7 mouse cellular contexts compared by ENCODE assay signal in the genomic region with DNA sequence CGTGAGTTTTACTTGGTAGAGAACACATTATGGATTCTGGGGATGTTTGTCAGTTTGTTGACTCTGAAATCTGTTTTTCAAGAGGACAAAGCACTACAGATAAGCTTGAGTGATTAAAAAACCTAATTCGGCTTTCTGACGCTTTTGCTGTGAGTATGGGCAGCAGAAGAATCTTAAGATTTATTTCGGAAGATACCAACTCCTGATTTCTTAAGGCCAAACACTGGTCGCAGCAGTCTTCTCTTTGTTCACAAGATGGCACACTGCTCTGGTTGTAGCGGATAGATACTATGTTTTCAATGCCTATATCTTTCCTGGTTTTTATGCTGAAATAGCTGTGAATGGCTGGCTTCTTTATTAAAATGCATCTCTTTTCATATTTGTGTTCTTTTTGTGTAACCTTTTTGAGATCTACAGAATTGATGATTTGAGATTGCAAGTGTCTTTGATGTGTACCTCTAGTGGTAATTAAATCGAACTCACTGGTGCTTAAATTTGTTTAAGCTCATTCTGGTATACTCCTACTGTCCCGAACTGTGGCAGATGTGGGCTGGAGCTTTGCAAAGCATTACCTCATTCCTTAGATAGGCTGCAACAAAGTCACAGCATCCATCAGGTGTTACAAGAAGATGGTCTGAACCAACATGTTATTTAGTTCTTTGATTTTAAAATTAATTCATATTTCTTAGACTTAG. TPM values are rescaled to one million over a fixed set of nuclear protein-coding genes. Genes with fewer than 3 reads are reported as not detected.
DNase-seq lines count a peak whose midpoint lies in the region; ATAC-seq lines count a peak whose summit lies in the region.

No protein-coding gene starts in this region.

- H3K79me2 ChIP-seq in macrophage (ENCODE audit: inconsistent target) = peaks cover 39% of the 10 kb centered on the region; the same call in 1 of the 2 replicates

- no peaks in the 10 kb centered on the region for H3K27me3 ChIP-seq in lung, embryonic 16.5 days (ENCODE audit: control insufficient read depth, insufficient read depth, low read depth, low read length)

- no peak for ATAC-seq in lung, embryonic 16.5 days (ENCODE audit: low read depth)

- H3K4me1 ChIP-seq in lung, embryonic 16.5 days (replicated peaks; ENCODE audit: control insufficient read depth, insufficient read depth, low read length) = peaks cover 2% of the 10 kb centered on the region; the same call in 1 of the 2 replicates

- peak overlapping the region; percentile 7; the same call in 1 of the 2 replicates for H3K27ac ChIP-seq in lung, embryonic 16.5 days (ENCODE audit: low read length)
- no peak overlapping the region for H3K27ac ChIP-seq in macrophage

- peak overlapping the region; percentile 59 for H3K4me2 ChIP-seq in lung, embryonic 16.5 days (ENCODE audit: low read depth, low read length)

- H3K9ac ChIP-seq in lung, embryonic 16.5 days (ENCODE audit: low read length) = peak overlapping the region; percentile 86

- DNase-seq in lung, postnatal 25 days (ENCODE audit: low spot score) = no peak
- peak; percentile 27 for DNase-seq in c-Kit-negative CD71-positive TER-119-positive erythroid progenitor cells, embryonic 14.5 days (ENCODE audit: low read depth, low spot score)
- DNase-seq in forelimb bud, embryonic 11.5 days (ENCODE audit: low read depth, low spot score) = peak; percentile 35
- no peak for DNase-seq in ovary, postnatal 36 days (ENCODE audit: low spot score)
- no peak for DNase-seq in spleen, postnatal 14 days (ENCODE audit: low spot score in 2 of 2)

- 3% methylated on average over 8 of the region's 8 CpGs for WGBS in lung, embryonic 16.5 days
- 39% methylated on average over 8 of the region's 8 CpGs for WGBS in macrophage (ENCODE audit: missing documents)

- no peaks in the 10 kb centered on the region for H3K36me3 ChIP-seq in lung, embryonic 16.5 days (ENCODE audit: control insufficient read depth, insufficient read depth, low read length)
- no peaks in the 10 kb centered on the region for H3K36me3 ChIP-seq in macrophage (ENCODE audit: inconsistent target)

- no peaks in the 10 kb centered on the region for H3K9me3 ChIP-seq in lung, embryonic 16.5 days (ENCODE audit: control insufficient read depth, low read length)

- peak overlapping the region; percentile 83 for H3K4me3 ChIP-seq in lung, embryonic 16.5 days (ENCODE audit: low read length)
- peak overlapping the region; percentile 46 for H3K4me3 ChIP-seq in macrophage (ENCODE audit: inconsistent target)

RNA-seq across cellular contexts. Expression of gene Klhl7, which starts 1.2 kb away (rescaled TPM):
- 46.3 and 47.4 TPM in 2 replicates for polyA plus RNA-seq in lung, embryonic 16.5 days (2015; fragmentation: Nextera tagmentation; extraction: Ambion mirVana)
- total RNA-seq in macrophage (2018; cell fraction: chromatin; rRNA removed) = 10 to 100 TPM in 20 of 26 experiments, 1 to 10 TPM in 6; 4.6 to 31.4 (median 18.0) TPM
- 10 to 100 TPM in 22 of 26 experiments, 1 to 10 TPM in 4; 7.2 to 20.8 (median 12.6) TPM for total RNA-seq in macrophage (2018; cell fraction: cytosol; rRNA removed)
- 10 to 100 TPM in 22 of 26 experiments, 1 to 10 TPM in 4; 6.8 to 31.8 (median 14.6) TPM for total RNA-seq in macrophage (2018; cell fraction: nucleus; rRNA removed)
- 17.4 to 22.2 TPM (median 17.4 TPM) in 3 replicates for polyA plus RNA-seq in macrophage (2018)

Comparison
In these comparisons a context has a peak if more than half of its experiments do, and no peak if none do; other contexts are left out.
1. DNase-seq: peak in c-Kit-negative CD71-positive TER-119-positive erythroid progenitor cells, embryonic 14.5 days (single experiment) and forelimb bud, embryonic 11.5 days (single experiment); none in lung, postnatal 25 days (single experiment), ovary, postnatal 36 days (single experiment) and spleen, postnatal 14 days (0 of 2).